Mouse (Mus musculus) CH12.LX (cell line): ENCODE data around the gene Rrad. TPM values are rescaled to one million over a fixed set of nuclear protein-coding genes. Genes with fewer than 3 reads are reported as not detected.

ENCODE experiments used
- DNase-seq: peaks from one replicate; pipeline ENCODE4 v3.0.0-alpha.2; 2013; ENCODE audit errors: extremely low read depth
- H3K27ac ChIP-seq: 2 replicates; pipeline ENCODE4 v1.5.1; 2012; ENCODE audit warnings: low read depth, mild to moderate bottlenecking, control low read depth, moderate library complexity; ENCODE audit not compliant: insufficient read depth
- H3K27me3 ChIP-seq: replicated peaks from 2 replicates; pipeline ENCODE3; 2012; ENCODE audit warnings: inconsistent platforms
- H3K36me3 ChIP-seq, 2 experiments: replicated peaks in 1 of 2; 2 replicates each; pipeline versions ENCODE3 to v1.6.1; 2012; ENCODE audit warnings: inconsistent platforms in 1 of 2, low read length in 1 of 2, mild to moderate bottlenecking in 1 of 2, mixed read lengths in 1 of 2, moderate library complexity in 1 of 2; ENCODE audit not compliant: control insufficient read depth in 1 of 2, insufficient read depth in 1 of 2
- H3K4me1 ChIP-seq, 2 experiments: 2 replicates each; pipeline ENCODE4 v1.6.1; 2012; ENCODE audit warnings: inconsistent platforms in 1 of 2, moderate library complexity in 1 of 2; ENCODE audit not compliant: insufficient read depth in 2 of 2, control insufficient read depth in 1 of 2
- H3K4me2 ChIP-seq: 2 replicates; pipeline ENCODE4 v1.6.1; 2012; ENCODE audit warnings: low read depth, mild to moderate bottlenecking, control low read depth; ENCODE audit not compliant: poor library complexity, insufficient read depth, severe bottlenecking
- H3K4me3 ChIP-seq, 3 experiments: fragments of 150-350 bp in 1 of 3; sonication (generic) in 1 of 3; replicated peaks in 1 of 3; 2 replicates each; pipeline versions ENCODE3 to v1.5.1; 2011 to 2012; ENCODE audit warnings: low read depth in 2 of 3, low read length in 2 of 3, mild to moderate bottlenecking in 2 of 3, moderate library complexity in 2 of 3, control low read depth in 1 of 3, improper control_type of control experiment in 1 of 3, inconsistent platforms in 1 of 3, mixed read lengths in 1 of 3; ENCODE audit not compliant: poor library complexity in 1 of 3
- H3K79me2 ChIP-seq: replicated peaks from 2 replicates; pipeline ENCODE4 v1.6.1; 2012; ENCODE audit warnings: mild to moderate bottlenecking, moderate library complexity; ENCODE audit not compliant: control insufficient read depth, poor library complexity, insufficient read depth, severe bottlenecking; ENCODE audit errors: extremely low read depth
- H3K9ac ChIP-seq: 2 replicates; pipeline ENCODE4 v1.6.1; 2012; ENCODE audit warnings: low read depth, mild to moderate bottlenecking, control low read depth, moderate library complexity; ENCODE audit not compliant: insufficient read depth
- H3K9me3 ChIP-seq: replicated peaks from 2 replicates; pipeline ENCODE3; 2012; ENCODE audit warnings: low read length, inconsistent platforms, mixed read lengths
- BHLHE40 ChIP-seq: IDR thresholded peaks from 2 replicates; pipeline ENCODE4 v1.6.1; 2011; ENCODE audit warnings: mild to moderate bottlenecking, low read depth, low read length, improper control_type of control experiment
- CHD1 ChIP-seq: IDR thresholded peaks from 2 replicates; pipeline ENCODE4 v1.6.1; 2012; ENCODE audit warnings: low read depth, low read length, improper control_type of control experiment, inconsistent platforms
- CHD2 ChIP-seq: IDR thresholded peaks from 2 replicates; pipeline ENCODE4 v1.6.1; 2011; ENCODE audit warnings: low read length, improper control_type of control experiment
- CTCF ChIP-seq, 2 experiments: IDR thresholded peaks in 1 of 2; conservative IDR thresholded peaks in 1 of 2; 2 replicates each; pipeline ENCODE4 v1.5.1; 2011 to 2012; ENCODE audit warnings: low read depth in 2 of 2, low read length in 2 of 2, improper control_type of control experiment in 1 of 2, inconsistent platforms in 1 of 2, mild to moderate bottlenecking in 1 of 2, moderate library complexity in 1 of 2
- E2F4 ChIP-seq: IDR thresholded peaks from 2 replicates; pipeline ENCODE4 v1.6.1; 2011; ENCODE audit warnings: low read depth, low read length, improper control_type of control experiment; ENCODE audit not compliant: insufficient replicate concordance
- ELF1 ChIP-seq: IDR thresholded peaks from 2 replicates; pipeline ENCODE4 v1.6.1; 2014; ENCODE audit warnings: low read depth, mild to moderate bottlenecking, inconsistent platforms, low read length, improper control_type of control experiment
- EP300 ChIP-seq: IDR thresholded peaks from 2 replicates; pipeline ENCODE4 v1.6.1; 2011; ENCODE audit warnings: low read length, improper control_type of control experiment
- ETS1 ChIP-seq: conservative IDR thresholded peaks from 2 replicates; pipeline ENCODE4 v1.6.1; 2012; ENCODE audit warnings: low read depth, mild to moderate bottlenecking, inconsistent platforms, low read length, improper control_type of control experiment, moderate library complexity
- GABPA ChIP-seq: IDR thresholded peaks from 2 replicates; pipeline ENCODE4 v1.6.1; 2012; ENCODE audit warnings: low read depth, low read length, improper control_type of control experiment, inconsistent platforms; ENCODE audit not compliant: insufficient replicate concordance
- HCFC1 ChIP-seq: IDR thresholded peaks from 2 replicates; pipeline ENCODE4 v1.6.1; 2012; ENCODE audit warnings: low read depth, mild to moderate bottlenecking, inconsistent platforms, low read length, improper control_type of control experiment
- IRF4 ChIP-seq: IDR thresholded peaks from 2 replicates; pipeline ENCODE4 v1.6.1; 2014; ENCODE audit warnings: low read depth, mild to moderate bottlenecking, inconsistent platforms, low read length, improper control_type of control experiment
- JUN ChIP-seq: IDR thresholded peaks from 2 replicates; pipeline ENCODE4 v1.6.1; 2011; ENCODE audit warnings: low read depth, mild to moderate bottlenecking, low read length, improper control_type of control experiment, moderate library complexity; ENCODE audit not compliant: insufficient read depth
- JUND ChIP-seq: conservative IDR thresholded peaks from 2 replicates; pipeline ENCODE4 v1.6.1; 2011; ENCODE audit warnings: low read depth, low read length, improper control_type of control experiment
- KAT2A ChIP-seq: IDR thresholded peaks from 2 replicates; pipeline ENCODE4 v1.6.1; 2012; ENCODE audit warnings: low read length, improper control_type of control experiment, inconsistent platforms; ENCODE audit not compliant: insufficient replicate concordance
- MAFK ChIP-seq: IDR thresholded peaks from 2 replicates; pipeline ENCODE4 v1.6.1; 2011; ENCODE audit warnings: low read length, improper control_type of control experiment; ENCODE audit not compliant: insufficient replicate concordance
- MAX ChIP-seq: IDR thresholded peaks from 2 replicates; pipeline ENCODE4 v1.6.1; 2011; ENCODE audit warnings: low read length, improper control_type of control experiment
- MAZ ChIP-seq: IDR thresholded peaks from 2 replicates; pipeline ENCODE4 v1.6.1; 2012; ENCODE audit warnings: low read depth, mild to moderate bottlenecking, inconsistent platforms, low read length, improper control_type of control experiment, moderate library complexity
- MEF2A ChIP-seq: IDR thresholded peaks from 2 replicates; pipeline ENCODE4 v1.6.1; 2014; ENCODE audit warnings: low read depth, mild to moderate bottlenecking, inconsistent platforms, low read length, improper control_type of control experiment, borderline replicate concordance
- MXI1 ChIP-seq: IDR thresholded peaks from 2 replicates; pipeline ENCODE4 v1.6.1; 2011; ENCODE audit warnings: mild to moderate bottlenecking, low read depth, low read length, improper control_type of control experiment
- MYC ChIP-seq: IDR thresholded peaks from 2 replicates; pipeline ENCODE4 v1.6.1; 2011; ENCODE audit warnings: low read depth, mild to moderate bottlenecking, improper control_type of control experiment, low read length
- NELFE ChIP-seq: IDR thresholded peaks from 2 replicates; pipeline ENCODE4 v1.6.1; 2011; ENCODE audit warnings: low read depth, low read length, improper control_type of control experiment
- NRF1 ChIP-seq: IDR thresholded peaks from 2 replicates; pipeline ENCODE4 v1.6.1; 2014; ENCODE audit warnings: low read depth, mild to moderate bottlenecking, inconsistent platforms, low read length, improper control_type of control experiment, moderate library complexity
- POLR2A ChIP-seq: IDR thresholded peaks from 2 replicates; pipeline ENCODE4 v1.6.1; 2011; ENCODE audit warnings: low read depth, mild to moderate bottlenecking, improper control_type of control experiment, low read length
- POLR2AphosphoS2 ChIP-seq: IDR thresholded peaks from 2 replicates; pipeline ENCODE4 v1.6.1; 2011; ENCODE audit warnings: low read depth, low read length, improper control_type of control experiment
- RAD21 ChIP-seq: IDR thresholded peaks from 2 replicates; pipeline ENCODE4 v1.6.1; 2011; ENCODE audit warnings: low read depth, mild to moderate bottlenecking, low read length, improper control_type of control experiment, moderate library complexity
- RCOR1 ChIP-seq: conservative IDR thresholded peaks from 2 replicates; pipeline ENCODE4 v1.6.1; 2012; ENCODE audit warnings: low read depth, mild to moderate bottlenecking, inconsistent platforms, low read length, improper control_type of control experiment
- SIN3A ChIP-seq: IDR thresholded peaks from 2 replicates; pipeline ENCODE4 v1.6.1; 2012; ENCODE audit warnings: low read length, improper control_type of control experiment, inconsistent platforms
- SMC3 ChIP-seq: IDR thresholded peaks from 2 replicates; pipeline ENCODE4 v1.6.1; 2011; ENCODE audit warnings: low read depth, low read length, improper control_type of control experiment
- TBP ChIP-seq: conservative IDR thresholded peaks from 2 replicates; pipeline ENCODE4 v1.6.1; 2011; ENCODE audit warnings: low read depth, low read length, improper control_type of control experiment
- TCF12 ChIP-seq: IDR thresholded peaks from 2 replicates; pipeline ENCODE4 v1.6.1; 2014; ENCODE audit warnings: low read depth, mild to moderate bottlenecking, inconsistent platforms, low read length, improper control_type of control experiment
- UBTF ChIP-seq: IDR thresholded peaks from 2 replicates; pipeline ENCODE4 v1.6.1; 2012; ENCODE audit warnings: low read depth, mild to moderate bottlenecking, inconsistent platforms, low read length, improper control_type of control experiment, moderate library complexity
- USF1 ChIP-seq: IDR thresholded peaks from 2 replicates; pipeline ENCODE4 v1.6.1; 2014; ENCODE audit warnings: low read depth, mild to moderate bottlenecking, inconsistent platforms, low read length, improper control_type of control experiment
- USF2 ChIP-seq: conservative IDR thresholded peaks from 2 replicates; pipeline ENCODE4 v1.6.1; 2011; ENCODE audit warnings: low read depth, low read length, improper control_type of control experiment
- ZC3H11A ChIP-seq: IDR thresholded peaks from 2 replicates; pipeline ENCODE4 v1.6.1; 2012; ENCODE audit warnings: low read depth, mild to moderate bottlenecking, inconsistent platforms, low read length, improper control_type of control experiment
- ZKSCAN1 ChIP-seq: IDR thresholded peaks from 2 replicates; pipeline ENCODE4 v1.6.1; 2012; ENCODE audit warnings: low read depth, inconsistent platforms, low read length, improper control_type of control experiment, borderline replicate concordance
- ZMIZ1 ChIP-seq: IDR thresholded peaks from 2 replicates; pipeline ENCODE4 v1.6.1; 2012; ENCODE audit warnings: low read depth, mild to moderate bottlenecking, inconsistent platforms, low read length, improper control_type of control experiment
- ZNF384 ChIP-seq: IDR thresholded peaks from 2 replicates; pipeline ENCODE4 v1.6.1; 2012; ENCODE audit warnings: low read depth, low read length, improper control_type of control experiment, inconsistent platforms
- dilution Hi-C: fragments of 300-500 bp; cut with MboI; formaldehyde crosslinking; loops from 2 replicates; pipeline ENCODE4 v1.14.3; 2020; ENCODE audit warnings: low sequenced_read_pairs; ENCODE audit not compliant: extremely low pct_unique_long_range_greater_than_20kb, extremely low pct_ligation_motif_present
- in situ Hi-C: fragments of 300-500 bp; cut with MboI; formaldehyde crosslinking; loops from 3 replicates; pipeline ENCODE4 v1.14.3; 2019; ENCODE audit warnings: low sequenced_read_pairs, low pct_ligation_motif_present, low pct_unique_long_range_greater_than_20kb, mixed read lengths
- polyA plus RNA-seq: library from polyadenylated mRNA; unstranded; fragments of >175 nt; gene quantifications from 2 replicates; pipeline ENCODE4 v1.2.1, GENCODE M21; 2012; ENCODE audit warnings: low read depth; ENCODE audit not compliant: insufficient read length
- total RNA-seq, 2 experiments: library from RNA; depleted of rRNA; stranded (reverse); fragments of 300-350 nt in 1 of 2; fragments of >200 nt in 1 of 2; gene quantifications; 2 replicates each; pipeline ENCODE4 v1.2.3; 2012 to 2014

Rrad gene
- total and polyA plus RNA-seq, 3 experiments: 30.9 to 32.3 (median 31.7) TPM

DNA sequence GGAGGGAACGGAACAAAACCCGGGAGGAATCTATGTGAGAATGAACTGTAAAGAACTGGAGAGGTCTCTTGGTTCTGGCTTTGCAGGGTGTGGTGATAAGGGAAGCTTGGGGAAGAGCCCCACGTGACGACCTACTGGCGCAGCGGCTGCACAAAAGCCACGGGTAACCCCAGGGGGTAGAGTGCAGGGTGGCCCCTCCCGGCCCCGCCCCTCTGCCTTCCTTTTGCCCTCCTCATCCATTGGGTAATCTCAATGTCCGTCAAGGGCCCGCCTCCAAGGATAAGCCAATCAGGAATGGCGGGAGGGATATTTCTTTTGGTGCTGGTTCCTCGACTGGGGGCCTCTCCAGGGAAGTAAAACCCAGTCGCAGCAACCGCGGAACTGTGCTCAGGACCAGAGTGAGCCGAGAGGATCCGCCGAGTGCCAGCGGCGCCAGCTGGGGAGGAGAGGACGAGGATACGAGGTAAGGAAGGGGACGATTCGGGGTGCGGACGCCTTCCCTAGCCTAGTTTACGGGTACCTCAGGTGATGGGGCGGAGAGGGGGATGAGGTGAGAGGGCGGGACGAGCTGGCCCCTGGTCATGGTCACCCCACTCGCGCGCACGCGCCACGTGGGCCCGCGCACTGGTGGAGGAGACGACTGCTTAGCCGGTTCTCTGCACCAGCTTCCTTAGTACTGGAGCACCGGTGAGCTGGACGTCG, 39.8 kb downstream of the Rrad start, which contains the start of gene Pdp2:
TSS of gene Pdp2 (plus strand) at position 319 of the 702 bp plus-strand sequence.
- Histone ChIP-seq H3K4me1 (peaks cover 3 to 30% of the 10 kb centered on the region in 2 experiments; a peak in 2 of 4 replicates), H3K27me3 (no peaks in the 10 kb centered on the region), H3K4me3 (peak within 1 kb of the TSS; percentile 80 to 95 (median 89)), H3K9me3 (no peaks in the 10 kb centered on the region), H3K36me3 (peaks cover 23 to 28% of the 10 kb centered on the region in 2 experiments), H3K9ac (peak within 1 kb of the TSS; percentile 67), H3K27ac (peak within 1 kb of the TSS; percentile 66), H3K79me2 (peaks cover 7% of the 10 kb centered on the region; the same call in 1 of the 2 replicates), H3K4me2 (peak within 1 kb of the TSS; percentile 57)
- dilution Hi-C loops: no loop called here
- TF ChIP-seq EP300 (no peak), BHLHE40 (peak; percentile 90), ZKSCAN1 (no peak), UBTF (0 out of 2 replicates have a peak, but pooled peaks have one; percentile 55), KAT2A (0 out of 2 replicates have a peak, but pooled peaks have one; percentile 47), ZC3H11A (no peak), POLR2AphosphoS2 (peak; percentile 47; the same call in 1 of the 2 replicates), USF1 (peak; percentile 88), E2F4 (no peak), ELF1 (peak; percentile 82), SMC3 (no peak), MYC (peak; percentile 87), HCFC1 (peak; percentile 69), TBP (peak; percentile 87), GABPA (no peak), MAFK (no peak), NELFE (peak; percentile 94), MAZ (peak; percentile 90), POLR2A (peak; percentile 95), CHD2 (peak; percentile 96), ETS1 (peak; percentile 55), ZNF384 (no peak), NRF1 (peak; percentile 80), SIN3A (peak; percentile 91; the same call in 1 of the 2 replicates), JUN (no peak), TCF12 (peak; percentile 83), MAX (peak; percentile 84), RAD21 (no peak), RCOR1 (0 out of 2 replicates have a peak, but pooled peaks have one; percentile 52), CTCF (conservative IDR thresholded peaks at IDR 0.05 in 1 of 2, IDR thresholded peaks at IDR 0.05 in 1 of 2; ENCODE audit: low read depth in 2 of 2, low read length in 2 of 2) (no peak), ZMIZ1 (peak; percentile 86; the same call in 1 of the 2 replicates), CHD1 (no peak), IRF4 (no peak; the same call in 1 of the 2 replicates), MXI1 (peak; percentile 85), USF2 (peak; percentile 85), JUND (no peak), MEF2A (0 out of 2 replicates have a peak, but pooled peaks have one; percentile 23)
- in situ Hi-C loops: no loop called here
- peak; percentile 97 for DNase-seq
